Mouse (Mus musculus) forebrain, embryonic 14.5 days (tissue): ENCODE measurements at regions not wholly inside any gene's neighbourhood (a gene's known extent, or its start where the extent isn't known, plus 50 kb on each side); places are given as distances from the start of the nearest gene placed in this dataset.

Source experiments
- ATAC-seq: fragments of 200-750 bp; cut with Nextera tagmentation; 2 replicates; pipeline ENCODE4 v1.8.0; 2017; ENCODE audit warnings: mild to moderate bottlenecking, moderate library complexity
- DNase-seq: peaks from one replicate; pipeline ENCODE4 v3.0.0-alpha.2; 2015; ENCODE audit warnings: low spot score
- H3K27ac ChIP-seq: fragments of 300-500 bp; sonication (generic); 2 replicates; pipeline ENCODE4 v1.5.1; 2014; ENCODE audit warnings: low read depth, mild to moderate bottlenecking, control low read depth, low read length, moderate library complexity
- H3K27me3 ChIP-seq: fragments of 300-500 bp; sonication (generic); replicated peaks from 2 replicates; pipeline ENCODE4 v1.6.1; 2014; ENCODE audit warnings: low read length, control low read depth, mixed read lengths; ENCODE audit not compliant: control insufficient read depth, insufficient read depth
- H3K36me3 ChIP-seq: fragments of 300-500 bp; sonication (generic); 2 replicates; pipeline ENCODE4 v1.6.1; 2014; ENCODE audit warnings: low read length, control low read depth; ENCODE audit not compliant: control insufficient read depth, insufficient read depth
- H3K4me1 ChIP-seq: fragments of 300-500 bp; sonication (generic); 2 replicates; pipeline ENCODE4 v1.6.1; 2014; ENCODE audit warnings: antibody characterized with exemption, low read length, control low read depth; ENCODE audit not compliant: control insufficient read depth, insufficient read depth
- H3K4me2 ChIP-seq: fragments of 300-500 bp; sonication (generic); 2 replicates; pipeline ENCODE4 v1.6.1; 2014; ENCODE audit warnings: mild to moderate bottlenecking, control low read depth, low read length
- H3K4me3 ChIP-seq: fragments of 300-500 bp; sonication (generic); 2 replicates; pipeline ENCODE4 v1.5.1; 2014; ENCODE audit warnings: low read depth, low read length, control low read depth
- H3K9ac ChIP-seq: fragments of 300-500 bp; sonication (generic); 2 replicates; pipeline ENCODE4 v1.6.1; 2014; ENCODE audit warnings: mild to moderate bottlenecking, low read length, control low read depth, moderate library complexity
- H3K9me3 ChIP-seq: fragments of 300-500 bp; sonication (generic); replicated peaks from 2 replicates; pipeline ENCODE4 v1.6.1; 2016; ENCODE audit warnings: low read length, control low read depth, mixed read lengths; ENCODE audit not compliant: control insufficient read depth
- WGBS: fragments of 180-500 bp; shearing (Covaris S2); extraction: QIAGEN DNeasy Blood & Tissue Kit; methylation state at CpG from one replicate; pipeline ENCODE4 v1.1.7; 2014; 5-methylcytosine and 5-hydroxymethylcytosine counted together

- Histone ChIP-seq H3K9ac (no peak overlapping the region), H3K4me2 (no peak overlapping the region), H3K9me3 (no peaks in the 10 kb centered on the region), H3K36me3 (no peaks in the 10 kb centered on the region), H3K4me1 (no peaks in the 10 kb centered on the region), H3K27ac (no peak overlapping the region), H3K27me3 (no peaks in the 10 kb centered on the region), H3K4me3 (no peak overlapping the region)
- ATAC-seq (peak; percentile 26; the same call in 1 of the 2 replicates), DNase-seq (peak; percentile 16)
- WGBS = 77% methylated on average over 14 of the region's 14 CpGs
Observed at GRCm38 (mm10) chr1:183504103-183504841, 86.3 kb downstream of the Hhipl2 start.

DNA sequence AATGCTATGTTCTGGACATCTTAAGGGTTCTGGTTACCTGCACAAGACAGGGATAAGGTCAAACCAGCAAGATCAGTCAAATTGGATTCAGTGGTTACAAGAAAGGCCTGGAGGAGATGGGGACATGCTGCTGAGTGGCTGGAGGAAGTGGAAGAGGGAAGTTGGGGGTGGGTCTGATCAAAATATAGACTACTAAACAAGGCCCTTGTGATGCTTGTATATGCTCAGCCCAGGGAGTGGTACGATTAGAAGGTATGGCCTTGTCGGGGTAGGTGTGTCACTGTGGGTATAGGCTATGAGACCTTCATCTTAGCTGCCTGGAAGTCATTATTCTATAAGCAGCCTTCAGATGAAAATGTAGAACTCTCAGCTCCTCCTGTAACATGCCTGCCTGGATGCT lies 89.9 kb downstream of the Hhipl2 start:
- Histone ChIP-seq H3K27ac (no peak overlapping the region), H3K27me3 (no peaks in the 10 kb centered on the region), H3K9me3 (no peaks in the 10 kb centered on the region), H3K4me3 (no peak overlapping the region), H3K4me1 (no peaks in the 10 kb centered on the region), H3K4me2 (no peak overlapping the region), H3K36me3 (no peaks in the 10 kb centered on the region), H3K9ac (no peak overlapping the region)
- ATAC-seq (no peak), DNase-seq (no peak)
- WGBS = 98% methylated on average over 2 of the region's 2 CpGs

DNA sequence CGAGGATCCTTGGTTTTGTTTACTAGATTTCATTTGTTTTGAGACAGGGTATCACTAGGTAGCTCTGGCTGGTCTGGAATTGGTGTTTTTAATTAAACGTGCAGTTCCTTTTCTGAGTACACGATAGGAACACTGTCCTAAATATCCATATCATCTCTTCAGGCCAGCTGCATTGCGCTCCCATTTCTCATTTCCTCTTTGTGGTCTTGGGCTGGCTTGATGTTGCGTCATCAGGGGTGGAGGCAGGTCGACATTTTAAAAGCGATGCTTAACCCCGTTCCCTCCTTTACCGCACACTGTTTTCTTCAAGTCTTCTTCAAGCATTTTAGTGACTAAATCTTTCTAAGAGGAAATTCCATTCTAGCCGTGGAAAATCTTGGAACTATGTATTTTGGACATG lies 92.7 kb downstream of the Hhipl2 start:
- no peak for ATAC-seq
- H3K4me1 ChIP-seq = no peaks in the 10 kb centered on the region
- H3K4me2 ChIP-seq = no peak overlapping the region
- WGBS = 93% methylated on average over 10 of the region's 10 CpGs
- H3K9ac ChIP-seq = no peak overlapping the region
- no peak overlapping the region for H3K4me3 ChIP-seq
- no peak for DNase-seq
- no peaks in the 10 kb centered on the region for H3K27me3 ChIP-seq
- no peaks in the 10 kb centered on the region for H3K36me3 ChIP-seq
- no peaks in the 10 kb centered on the region for H3K9me3 ChIP-seq
- H3K27ac ChIP-seq = no peak overlapping the region

GRCm38 (mm10) chr1:183513876-183514275 lies 95.9 kb downstream of the Hhipl2 start:
- WGBS = 70% methylated on average over 3 of the region's 3 CpGs

DNA sequence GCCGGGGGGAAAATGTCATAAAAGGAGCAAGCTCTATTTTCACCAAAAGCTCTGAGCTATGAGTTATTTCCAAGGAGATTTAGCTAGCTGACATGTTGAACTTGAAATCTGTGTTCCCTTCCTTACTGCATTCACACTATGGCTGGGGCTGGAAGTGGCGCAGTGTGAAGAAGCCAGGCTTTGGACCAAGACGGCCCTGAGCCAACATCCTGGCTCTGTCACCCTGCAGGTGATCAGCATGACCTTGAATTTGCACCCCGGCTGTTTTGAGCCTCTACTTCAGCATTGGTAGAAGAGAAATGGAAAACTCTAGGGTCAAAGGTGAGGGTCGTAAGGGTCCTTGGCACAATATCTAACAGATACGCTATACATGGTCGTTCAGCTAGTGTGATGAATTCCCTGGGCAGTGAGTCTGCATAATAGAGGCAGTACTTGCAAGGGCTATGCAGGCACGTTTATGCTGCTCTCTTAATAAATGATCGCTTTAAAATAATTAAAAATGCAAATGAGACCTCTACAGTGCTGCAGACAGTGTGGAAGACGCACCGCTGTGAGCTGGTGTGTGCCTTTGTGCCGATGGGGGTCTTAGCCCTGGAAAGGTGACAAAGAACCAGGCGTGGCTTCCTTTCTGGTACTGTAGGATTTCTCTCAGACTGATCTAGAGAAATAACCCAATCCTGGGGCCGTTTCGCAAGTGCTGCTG lies 96.4 kb downstream of the Hhipl2 start:
- no peak for ATAC-seq
- no peaks in the 10 kb centered on the region for H3K9me3 ChIP-seq
- no peak overlapping the region for H3K9ac ChIP-seq
- H3K27ac ChIP-seq = no peak overlapping the region
- DNase-seq = no peak
- 68% methylated on average over 15 of the region's 15 CpGs for WGBS
- H3K4me1 ChIP-seq = no peaks in the 10 kb centered on the region
- H3K27me3 ChIP-seq = no peaks in the 10 kb centered on the region
- no peaks in the 10 kb centered on the region for H3K36me3 ChIP-seq
- no peak overlapping the region for H3K4me2 ChIP-seq
- H3K4me3 ChIP-seq = no peak overlapping the region

More at GRCm38 (mm10) chr1:183513876-183514275, 95.9 kb downstream of the Hhipl2 start:
- no peaks in the 10 kb centered on the region for H3K36me3 ChIP-seq
- no peaks in the 10 kb centered on the region for H3K9me3 ChIP-seq
- H3K4me1 ChIP-seq = no peaks in the 10 kb centered on the region
- no peaks in the 10 kb centered on the region for H3K27me3 ChIP-seq
- H3K9ac ChIP-seq = no peak overlapping the region
- no peak overlapping the region for H3K27ac ChIP-seq
- H3K4me3 ChIP-seq = no peak overlapping the region
- ATAC-seq (no peak), DNase-seq (no peak)
- no peak overlapping the region for H3K4me2 ChIP-seq

GRCm38 (mm10) chr1:183514984-183515287 lies 96.9 kb downstream of the Hhipl2 start:
- H3K27me3 ChIP-seq = no peaks in the 10 kb centered on the region
- H3K36me3 ChIP-seq = no peaks in the 10 kb centered on the region
- DNase-seq (no peak), ATAC-seq (no peak)
- no peak overlapping the region for H3K4me3 ChIP-seq
- H3K4me2 ChIP-seq = no peak overlapping the region
- H3K9ac ChIP-seq = no peak overlapping the region
- H3K27ac ChIP-seq = no peak overlapping the region
- no peaks in the 10 kb centered on the region for H3K4me1 ChIP-seq
- H3K9me3 ChIP-seq = no peaks in the 10 kb centered on the region
- 77% methylated on average over 2 of the region's 2 CpGs for WGBS

DNA sequence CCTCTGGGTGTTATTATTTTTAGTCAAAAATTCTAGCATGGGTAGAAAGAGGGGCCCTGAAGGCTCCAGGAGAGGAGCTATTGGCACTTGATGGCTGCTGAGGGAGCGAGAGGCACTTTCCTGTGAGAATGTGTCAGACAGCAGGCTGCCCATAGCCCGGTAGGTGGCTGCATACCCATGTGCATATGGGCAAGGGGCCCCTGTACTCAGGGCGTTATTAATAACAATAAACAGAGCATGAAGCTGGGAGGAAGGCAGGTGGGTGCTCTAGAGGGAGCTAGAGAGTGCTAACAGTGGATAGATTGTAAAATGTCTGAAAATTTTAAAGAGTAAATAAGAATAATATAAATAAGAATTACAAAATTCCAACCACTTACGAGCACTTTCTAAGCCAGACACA lies 98.2 kb downstream of the Hhipl2 start:
- peak; percentile 17 for DNase-seq
- H3K9ac ChIP-seq = no peak overlapping the region
- no peak overlapping the region for H3K4me3 ChIP-seq
- no peaks in the 10 kb centered on the region for H3K9me3 ChIP-seq
- no peaks in the 10 kb centered on the region for H3K4me1 ChIP-seq
- H3K27ac ChIP-seq = no peak overlapping the region
- no peak overlapping the region for H3K4me2 ChIP-seq
- 69% methylated on average over 4 of the region's 4 CpGs for WGBS
- H3K36me3 ChIP-seq = no peaks in the 10 kb centered on the region
- ATAC-seq = no peak
- H3K27me3 ChIP-seq = no peaks in the 10 kb centered on the region

DNA sequence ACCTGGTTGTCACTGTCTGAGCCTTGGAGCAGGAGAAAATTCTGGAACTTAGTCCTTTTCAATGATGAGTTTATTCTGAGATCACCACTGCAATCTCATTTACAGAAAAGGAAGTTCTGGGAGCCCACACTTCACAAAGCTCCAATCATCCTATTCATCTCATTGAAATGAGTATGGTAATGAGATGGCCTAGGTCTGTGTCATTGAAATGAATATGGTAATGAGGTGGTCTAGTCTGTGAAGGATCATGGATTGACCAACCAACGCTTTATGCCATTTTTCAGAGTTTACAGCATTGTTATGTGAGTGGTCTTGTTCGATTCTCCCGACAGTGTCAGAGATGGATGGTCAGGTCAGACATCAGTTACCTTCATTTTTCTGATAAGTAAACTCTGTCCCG lies 99.2 kb downstream of the Hhipl2 start:
- Histone ChIP-seq H3K27me3 (no peaks in the 10 kb centered on the region), H3K4me2 (no peak overlapping the region), H3K4me3 (no peak overlapping the region), H3K9me3 (no peaks in the 10 kb centered on the region), H3K4me1 (no peaks in the 10 kb centered on the region; the same call in 1 of the 2 replicates), H3K27ac (no peak overlapping the region), H3K9ac (no peak overlapping the region), H3K36me3 (no peaks in the 10 kb centered on the region)
- WGBS = 82% methylated on average over 4 of the region's 4 CpGs
- ATAC-seq (no peak), DNase-seq (no peak)

- H3K9me3 ChIP-seq = no peaks in the 10 kb centered on the region
- H3K36me3 ChIP-seq = no peaks in the 10 kb centered on the region
- no peak overlapping the region for H3K4me3 ChIP-seq
- no peaks in the 10 kb centered on the region for H3K27me3 ChIP-seq
- WGBS = 47% methylated on average over 7 of the region's 7 CpGs
- H3K4me2 ChIP-seq = no peak overlapping the region
- ATAC-seq (no peak), DNase-seq (peak; percentile 48)
- no peak overlapping the region for H3K9ac ChIP-seq
- H3K4me1 ChIP-seq = no peaks in the 10 kb centered on the region; the same call in 1 of the 2 replicates
- no peak overlapping the region for H3K27ac ChIP-seq
Observed at GRCm38 (mm10) chr1:183521569-183521968, 103.6 kb downstream of the Hhipl2 start.
